Mouse (Mus musculus): ENCODE results near the gene Gm44965.

GRCm38 (mm10) chr6:48638553-48638952 lies 44.8 kb downstream of the Gm44965 start:
- TF ChIP-seq CTCF (IDR thresholded peaks at IDR 0.05; ENCODE audit: borderline replicate concordance, insufficient read depth, low read depth, low read length) (no peak), POLR2A (IDR thresholded peaks at IDR 0.05; ENCODE audit: borderline replicate concordance, insufficient read depth, low read length) (no peak)

Data from cerebellum, adult 2 months (tissue).